Comparison of ENCODE assay signal across 12 mouse cellular contexts in the genomic region with DNA sequence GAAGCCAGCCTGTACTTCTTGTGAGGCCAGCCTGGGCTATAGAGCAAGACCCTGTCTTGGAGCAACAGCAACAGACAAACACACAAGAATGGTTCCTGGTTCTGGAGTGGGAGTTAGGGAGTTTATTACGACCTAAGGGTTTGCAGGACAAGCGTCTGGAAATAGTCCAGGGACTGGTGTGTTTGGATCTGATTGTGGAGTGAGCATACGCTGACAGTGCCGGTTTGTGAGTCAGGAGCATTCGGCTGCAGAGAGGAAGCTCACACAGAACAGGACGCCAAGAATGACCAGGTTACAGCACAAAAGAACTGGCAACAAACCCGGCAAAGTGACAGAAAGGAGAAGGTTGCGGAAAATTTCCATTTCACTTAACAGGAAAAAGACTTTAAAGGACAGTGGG.
"Had no signal": no experiment of that assay in that cellular context is flagged by ENCODE, and none has a peak within 500 bp of the region (broad histone marks: within the 10 kb centered on the region; RNA-seq: fewer than 3 reads in every experiment).

No protein-coding gene starts in this region.

- ATAC-seq: liver, embryonic 12.5 days; midbrain, embryonic 16.5 days had no signal

- H3K27ac ChIP-seq: kidney, embryonic 15.5 days; left cerebral cortex, adult 2 months; limb, embryonic 15.5 days; liver, embryonic 12.5 days; lung, embryonic 15.5 days; midbrain, embryonic 12.5 days; neural tube, embryonic 13.5 days; stomach, postnatal 0 days had no signal

- H3K27me3 ChIP-seq: kidney, embryonic 15.5 days; limb, embryonic 15.5 days; liver, embryonic 12.5 days; lung, embryonic 15.5 days; midbrain, embryonic 12.5 days; neural tube, embryonic 13.5 days had no signal

- H3K4me2 ChIP-seq: kidney, embryonic 15.5 days; limb, embryonic 15.5 days; liver, embryonic 12.5 days; lung, embryonic 15.5 days; midbrain, embryonic 12.5 days; neural tube, embryonic 13.5 days had no signal

- H3K4me1 ChIP-seq: kidney, embryonic 15.5 days; limb, embryonic 15.5 days; liver, embryonic 12.5 days; lung, embryonic 15.5 days; midbrain, embryonic 12.5 days; neural tube, embryonic 13.5 days had no signal

- H3K9ac ChIP-seq: kidney, embryonic 15.5 days; limb, embryonic 15.5 days; liver, embryonic 12.5 days; lung, embryonic 15.5 days; midbrain, embryonic 12.5 days; neural tube, embryonic 13.5 days had no signal

- H3K4me3 ChIP-seq: kidney, embryonic 15.5 days; left cerebral cortex, adult 2 months; limb, embryonic 15.5 days; liver, embryonic 12.5 days; lung, embryonic 15.5 days; midbrain, embryonic 12.5 days; neural tube, embryonic 13.5 days had no signal

- H3K9me3 ChIP-seq: kidney, embryonic 15.5 days; limb, embryonic 15.5 days; liver, embryonic 12.5 days; lung, embryonic 15.5 days; midbrain, embryonic 12.5 days; neural tube, embryonic 13.5 days had no signal

- DNase-seq: kidney, postnatal 14 days; retina, postnatal 1 day; right cerebral cortex, postnatal 25 days had no signal
